Comparison of ENCODE assay signal across 17 mouse cellular contexts in the genomic region with DNA sequence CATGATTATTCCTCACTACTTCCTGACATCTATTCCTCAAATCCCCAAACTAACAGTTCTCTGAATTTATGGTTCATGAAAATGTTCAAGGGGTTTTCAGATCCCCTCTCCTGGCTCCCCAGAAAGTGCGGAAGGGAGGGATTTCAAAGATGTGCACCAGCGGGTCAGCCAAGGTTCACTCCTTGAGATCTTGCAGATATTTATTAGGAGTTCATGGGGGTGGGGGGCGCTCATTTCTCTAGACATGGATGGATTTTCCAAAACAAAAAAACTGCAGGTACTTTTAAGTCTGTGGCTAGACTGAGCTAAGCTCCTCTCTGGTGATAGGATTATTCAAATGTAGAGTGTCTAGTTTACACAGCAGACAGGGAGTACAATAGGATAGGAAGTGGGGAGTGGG. TPM values are rescaled to one million over a fixed set of nuclear protein-coding genes. Genes with fewer than 3 reads are reported as not detected.
DNase-seq lines count a peak whose midpoint lies in the region; ATAC-seq and TF ChIP-seq lines count a peak whose summit lies in the region.
"Had no signal": no experiment of that assay in that cellular context is flagged by ENCODE, and none has a peak within 500 bp of the region (broad histone marks: within the 10 kb centered on the region; RNA-seq: fewer than 3 reads in every experiment).

No protein-coding gene starts in this region.

- H3K4me2 ChIP-seq in embryonic facial prominence, embryonic 14.5 days (ENCODE audit: low read depth, low read length): no peak overlapping the region
- no peak overlapping the region for H3K4me2 ChIP-seq in kidney, postnatal 0 days (ENCODE audit: low read length)
- no peak overlapping the region for H3K4me2 ChIP-seq in midbrain, embryonic 16.5 days (ENCODE audit: low read length)
- H3K4me2 ChIP-seq in midbrain, embryonic 15.5 days: no peak overlapping the region
- no peak overlapping the region for H3K4me2 ChIP-seq in hindbrain, embryonic 11.5 days (replicated peaks; ENCODE audit: low read depth, low read length)
- H3K4me2 ChIP-seq: embryonic facial prominence, embryonic 12.5 days; limb, embryonic 15.5 days; liver, embryonic 15.5 days had no signal

- H3K9ac ChIP-seq in embryonic facial prominence, embryonic 14.5 days (ENCODE audit: low read depth, low read length): no peak overlapping the region
- no peak overlapping the region for H3K9ac ChIP-seq in kidney, postnatal 0 days (ENCODE audit: low read depth, low read length)
- no peak overlapping the region for H3K9ac ChIP-seq in midbrain, embryonic 16.5 days (ENCODE audit: low read depth, low read length)
- no peak overlapping the region for H3K9ac ChIP-seq in midbrain, embryonic 15.5 days
- H3K9ac ChIP-seq in hindbrain, embryonic 11.5 days (ENCODE audit: low read depth, low read length): no peak overlapping the region
- H3K9ac ChIP-seq: embryonic facial prominence, embryonic 12.5 days; limb, embryonic 15.5 days; liver, embryonic 15.5 days had no signal

- no peak overlapping the region for H3K27ac ChIP-seq in embryonic facial prominence, embryonic 14.5 days (replicated peaks; ENCODE audit: low read depth, low read length)
- no peak overlapping the region for H3K27ac ChIP-seq in embryonic facial prominence, embryonic 10.5 days (replicated peaks)
- no peak overlapping the region for H3K27ac ChIP-seq in kidney, postnatal 0 days
- peak overlapping the region; percentile 61 for H3K27ac ChIP-seq in midbrain, embryonic 10.5 days (replicated peaks)
- no peak overlapping the region for H3K27ac ChIP-seq in midbrain, embryonic 16.5 days (ENCODE audit: low read length)
- H3K27ac ChIP-seq in midbrain, embryonic 15.5 days: peak overlapping the region; percentile 56; the same call in 1 of the 2 replicates
- H3K27ac ChIP-seq in hindbrain, embryonic 11.5 days (ENCODE audit: low read depth, low read length): no peak overlapping the region
- H3K27ac ChIP-seq: embryonic facial prominence, embryonic 12.5 days; limb, embryonic 15.5 days; liver, embryonic 15.5 days had no signal

- peak; percentile 62; the same call in 1 of the 2 replicates for ATAC-seq in embryonic facial prominence, embryonic 14.5 days (ENCODE audit: low read depth)
- no peak for ATAC-seq in kidney, postnatal 0 days (replicated peaks; ENCODE audit: low FRiP score, low read depth)
- no peak for ATAC-seq in midbrain, embryonic 16.5 days
- ATAC-seq in midbrain, embryonic 15.5 days (replicated peaks): no peak
- no peak for ATAC-seq in hindbrain, embryonic 11.5 days (ENCODE audit: low FRiP score)

- WGBS in embryonic facial prominence, embryonic 14.5 days: 75% methylated on average over 3 of the region's 3 CpGs
- 79% methylated on average over 3 of the region's 3 CpGs for WGBS in embryonic facial prominence, embryonic 10.5 days
- WGBS in kidney, postnatal 0 days: 48% methylated on average over 3 of the region's 3 CpGs
- WGBS in midbrain, embryonic 10.5 days: 56% methylated on average over 3 of the region's 3 CpGs
- 45% methylated on average over 3 of the region's 3 CpGs for WGBS in midbrain, embryonic 16.5 days
- 59% methylated on average over 3 of the region's 3 CpGs for WGBS in midbrain, embryonic 15.5 days
- 82% methylated on average over 3 of the region's 3 CpGs for WGBS in hindbrain, embryonic 11.5 days

- DNase-seq in embryonic facial prominence, embryonic 14.5 days (ENCODE audit: low spot score): peak; percentile 78
- DNase-seq in embryonic facial prominence, embryonic 10.5 days (ENCODE audit: low spot score): no peak
- DNase-seq in kidney, postnatal 0 days (ENCODE audit: low spot score): peak; percentile 38
- DNase-seq in kidney, adult 11 months: no peak
- no peak for DNase-seq in midbrain, embryonic 10.5 days (ENCODE audit: low spot score)
- no peak for DNase-seq in hindbrain, embryonic 11.5 days (ENCODE audit: low spot score)
- DNase-seq: adrenal gland, adult 8-10 months; cerebellum, adult 9-10 months; kidney, postnatal 4 days; lung, postnatal 36 days; right cerebral cortex, postnatal 4 days; thymus, postnatal 25 days had no signal

- H3K27me3 ChIP-seq in embryonic facial prominence, embryonic 14.5 days (replicated peaks; ENCODE audit: control insufficient read depth, insufficient read depth, low read length): no peaks in the 10 kb centered on the region
- H3K27me3 ChIP-seq in embryonic facial prominence, embryonic 10.5 days (replicated peaks; ENCODE audit: low read depth, poor library complexity, severe bottlenecking): no peaks in the 10 kb centered on the region
- H3K27me3 ChIP-seq in kidney, postnatal 0 days (ENCODE audit: insufficient read depth, low read length): no peaks in the 10 kb centered on the region
- H3K27me3 ChIP-seq in midbrain, embryonic 10.5 days (ENCODE audit: low read depth, poor library complexity, severe bottlenecking): no peaks in the 10 kb centered on the region
- H3K27me3 ChIP-seq in midbrain, embryonic 16.5 days (ENCODE audit: control insufficient read depth, insufficient read depth, low read depth, low read length): no peaks in the 10 kb centered on the region
- H3K27me3 ChIP-seq in midbrain, embryonic 15.5 days (replicated peaks): no peaks in the 10 kb centered on the region
- H3K27me3 ChIP-seq in hindbrain, embryonic 11.5 days (ENCODE audit: control insufficient read depth, insufficient read depth, low read length): no peaks in the 10 kb centered on the region
- H3K27me3 ChIP-seq: embryonic facial prominence, embryonic 12.5 days; limb, embryonic 15.5 days; liver, embryonic 15.5 days had no signal

- no peak overlapping the region for H3K4me3 ChIP-seq in embryonic facial prominence, embryonic 14.5 days (ENCODE audit: low read depth, low read length)
- H3K4me3 ChIP-seq in embryonic facial prominence, embryonic 10.5 days: no peak overlapping the region
- H3K4me3 ChIP-seq in kidney, postnatal 0 days (replicated peaks; ENCODE audit: low read depth, low read length): no peak overlapping the region
- H3K4me3 ChIP-seq in midbrain, embryonic 10.5 days: no peak overlapping the region
- H3K4me3 ChIP-seq in midbrain, embryonic 16.5 days (ENCODE audit: low read depth, low read length): no peak overlapping the region
- no peak overlapping the region for H3K4me3 ChIP-seq in midbrain, embryonic 15.5 days
- no peak overlapping the region for H3K4me3 ChIP-seq in hindbrain, embryonic 11.5 days (ENCODE audit: low read depth, low read length)
- H3K4me3 ChIP-seq: embryonic facial prominence, embryonic 12.5 days; limb, embryonic 15.5 days; liver, embryonic 15.5 days had no signal

- no peaks in the 10 kb centered on the region for H3K36me3 ChIP-seq in embryonic facial prominence, embryonic 14.5 days (ENCODE audit: control insufficient read depth, insufficient read depth, low read length)
- no peaks in the 10 kb centered on the region for H3K36me3 ChIP-seq in embryonic facial prominence, embryonic 10.5 days (replicated peaks)
- H3K36me3 ChIP-seq in kidney, postnatal 0 days (ENCODE audit: insufficient read depth, low read length): no peaks in the 10 kb centered on the region
- H3K36me3 ChIP-seq in midbrain, embryonic 10.5 days: no peaks in the 10 kb centered on the region
- no peaks in the 10 kb centered on the region for H3K36me3 ChIP-seq in midbrain, embryonic 16.5 days (ENCODE audit: control insufficient read depth, insufficient read depth, low read length)
- H3K36me3 ChIP-seq in midbrain, embryonic 15.5 days (replicated peaks): no peaks in the 10 kb centered on the region
- H3K36me3 ChIP-seq in hindbrain, embryonic 11.5 days (ENCODE audit: control insufficient read depth, insufficient read depth, low read length): no peaks in the 10 kb centered on the region
- H3K36me3 ChIP-seq: embryonic facial prominence, embryonic 12.5 days; limb, embryonic 15.5 days; liver, embryonic 15.5 days had no signal

- no peak for TF ChIP-seq CTCF in kidney, postnatal 0 days (IDR thresholded peaks at IDR 0.05; ENCODE audit: low read depth)

- peaks cover 14% of the 10 kb centered on the region for H3K4me1 ChIP-seq in embryonic facial prominence, embryonic 14.5 days (ENCODE audit: control insufficient read depth, insufficient read depth, low read length)
- H3K4me1 ChIP-seq in embryonic facial prominence, embryonic 10.5 days: peaks cover 4% of the 10 kb centered on the region
- 0 out of 2 replicates have a peak, but pooled peaks cover 7% of the 10 kb centered on the region for H3K4me1 ChIP-seq in kidney, postnatal 0 days (replicated peaks; ENCODE audit: insufficient read depth, low read length)
- peaks cover 21% of the 10 kb centered on the region for H3K4me1 ChIP-seq in midbrain, embryonic 10.5 days
- H3K4me1 ChIP-seq in midbrain, embryonic 16.5 days (ENCODE audit: control insufficient read depth, insufficient read depth, low read length): peaks cover 15% of the 10 kb centered on the region
- peaks cover 17% of the 10 kb centered on the region for H3K4me1 ChIP-seq in midbrain, embryonic 15.5 days
- no peaks in the 10 kb centered on the region for H3K4me1 ChIP-seq in hindbrain, embryonic 11.5 days (replicated peaks; ENCODE audit: control insufficient read depth, insufficient read depth, low read length)
- H3K4me1 ChIP-seq: limb, embryonic 15.5 days had no signal

- no peaks in the 10 kb centered on the region for H3K9me3 ChIP-seq in embryonic facial prominence, embryonic 14.5 days (ENCODE audit: control insufficient read depth, low read length)
- H3K9me3 ChIP-seq in embryonic facial prominence, embryonic 10.5 days: no peaks in the 10 kb centered on the region
- no peaks in the 10 kb centered on the region for H3K9me3 ChIP-seq in kidney, postnatal 0 days (replicated peaks; ENCODE audit: low read length)
- no peaks in the 10 kb centered on the region; the same call in 1 of the 2 replicates for H3K9me3 ChIP-seq in midbrain, embryonic 10.5 days (replicated peaks)
- no peaks in the 10 kb centered on the region for H3K9me3 ChIP-seq in midbrain, embryonic 16.5 days (replicated peaks; ENCODE audit: control insufficient read depth, low read length, poor library complexity, severe bottlenecking)
- H3K9me3 ChIP-seq in midbrain, embryonic 15.5 days: peaks cover 3% of the 10 kb centered on the region; the same call in 1 of the 2 replicates
- no peaks in the 10 kb centered on the region for H3K9me3 ChIP-seq in hindbrain, embryonic 11.5 days (ENCODE audit: control insufficient read depth, low read length)
- H3K9me3 ChIP-seq: embryonic facial prominence, embryonic 12.5 days; limb, embryonic 15.5 days; liver, embryonic 15.5 days had no signal

RNA-seq across cellular contexts. Expression of a gene that starts 8.4 kb away (rescaled TPM):
- 8.6 and 10.9 TPM in 2 replicates for polyA plus RNA-seq in embryonic facial prominence, embryonic 14.5 days (2014; fragmentation: Nextera tagmentation; extraction: Ambion mirVana)
- polyA plus RNA-seq in embryonic facial prominence, embryonic 10.5 days (2016; fragmentation: Nextera tagmentation; extraction: Ambion mirVana): 5.0 and 5.4 TPM in 2 replicates
- 5.5 and 10.3 TPM in 2 replicates for polyA plus RNA-seq in kidney, postnatal 0 days (2015; fragmentation: Nextera tagmentation; extraction: Ambion mirVana)
- polyA plus RNA-seq in midbrain, embryonic 10.5 days (2016; fragmentation: Nextera tagmentation; extraction: Ambion mirVana): 4.2 and 4.9 TPM in 2 replicates
- 3.6 and 4.0 TPM in 2 replicates for polyA plus RNA-seq in midbrain, embryonic 16.5 days (2015; fragmentation: Nextera tagmentation; extraction: Ambion mirVana)
- polyA plus RNA-seq in midbrain, embryonic 15.5 days (2015; fragmentation: Nextera tagmentation; extraction: Ambion mirVana): 0.96 and 5.1 TPM in 2 replicates
- polyA plus RNA-seq in hindbrain, embryonic 11.5 days (2014; fragmentation: Nextera tagmentation; extraction: Ambion mirVana): 3.2 and 3.4 TPM in 2 replicates

Comparison
In these comparisons a context has a peak if more than half of its experiments do, and no peak if none do; other contexts are left out.
1. DNase-seq: peak in embryonic facial prominence, embryonic 14.5 days (single experiment) and kidney, postnatal 0 days (single experiment); none in embryonic facial prominence, embryonic 10.5 days (single experiment), kidney, adult 11 months (single experiment), midbrain, embryonic 10.5 days (single experiment) and hindbrain, embryonic 11.5 days (single experiment).
2. H3K27ac ChIP-seq: peak in midbrain, embryonic 10.5 days (single experiment) and midbrain, embryonic 15.5 days (single experiment); none in embryonic facial prominence, embryonic 14.5 days (single experiment), embryonic facial prominence, embryonic 10.5 days (single experiment), kidney, postnatal 0 days (single experiment), midbrain, embryonic 16.5 days (single experiment) and hindbrain, embryonic 11.5 days (single experiment).